Mouse (Mus musculus) MEL (cell line): ENCODE results near the gene 2010300C02Rik. TPM values are rescaled to one million over a fixed set of nuclear protein-coding genes. Genes with fewer than 3 reads are reported as not detected.
A peak's percentile ranks its signal among the peaks of the same experiment; 100 is the strongest.

ENCODE experiments used
- DNase-seq: peaks from one replicate; pipeline ENCODE4 v3.0.0; 2011; ENCODE audit warnings: low read depth, low spot score
- H3K27ac ChIP-seq: 2 replicates; pipeline ENCODE4 v1.5.1; 2012; ENCODE audit warnings: low read depth, mild to moderate bottlenecking, control low read depth, low read length, moderate library complexity; ENCODE audit not compliant: control insufficient read depth
- H3K27me3 ChIP-seq, 2 experiments: fragments of 150-350 bp in 1 of 2; sonication (generic) in 1 of 2; 2 replicates each; pipeline ENCODE4 v1.6.1; 2012; ENCODE audit warnings: low read length in 2 of 2, mild to moderate bottlenecking in 2 of 2, improper control_type of control experiment in 1 of 2, moderate library complexity in 1 of 2; ENCODE audit not compliant: insufficient read depth in 2 of 2, control insufficient read depth in 1 of 2
- H3K36me3 ChIP-seq, 2 experiments: 2 replicates each; pipeline ENCODE4 v1.6.1; 2012 to 2014; ENCODE audit warnings: low read length in 2 of 2, improper control_type of control experiment in 1 of 2, inconsistent platforms in 1 of 2, mild to moderate bottlenecking in 1 of 2; ENCODE audit not compliant: insufficient read depth in 2 of 2, control insufficient read depth in 1 of 2
- H3K4me1 ChIP-seq, 2 experiments: fragments of 150-350 bp in 1 of 2; sonication (generic) in 1 of 2; 2 replicates each; pipeline ENCODE4 v1.6.1; 2012; ENCODE audit warnings: low read length in 2 of 2, improper control_type of control experiment in 1 of 2, mild to moderate bottlenecking in 1 of 2; ENCODE audit not compliant: insufficient read depth in 2 of 2, control insufficient read depth in 1 of 2
- H3K4me3 ChIP-seq, 2 experiments: fragments of 150-350 bp in 1 of 2; sonication (generic) in 1 of 2; 2 replicates each; pipeline ENCODE4 v1.5.1; 2012; ENCODE audit warnings: low read depth in 2 of 2, low read length in 2 of 2, mild to moderate bottlenecking in 2 of 2, moderate library complexity in 2 of 2, control low read depth in 1 of 2, improper control_type of control experiment in 1 of 2; ENCODE audit not compliant: control insufficient read depth in 1 of 2, insufficient read depth in 1 of 2
- H3K79me2 ChIP-seq: 2 replicates; pipeline ENCODE4 v1.6.1; 2012; ENCODE audit warnings: mild to moderate bottlenecking, low read length, moderate library complexity; ENCODE audit not compliant: control insufficient read depth, poor library complexity, insufficient read depth
- H3K9ac ChIP-seq: 2 replicates; pipeline ENCODE4 v1.6.1; 2012; ENCODE audit warnings: low read depth, mild to moderate bottlenecking, control low read depth, low read length, moderate library complexity; ENCODE audit not compliant: control insufficient read depth, poor library complexity, severe bottlenecking
- H3K9me3 ChIP-seq: fragments of 150-350 bp; sonication (generic); replicated peaks from 2 replicates; pipeline ENCODE4 v1.6.1; 2012; ENCODE audit warnings: mild to moderate bottlenecking, low read length, improper control_type of control experiment, moderate library complexity; ENCODE audit not compliant: insufficient read depth
- BHLHE40 ChIP-seq: IDR thresholded peaks from 2 replicates; pipeline ENCODE4 v1.6.1; 2012; ENCODE audit warnings: low read depth, mild to moderate bottlenecking, inconsistent platforms, low read length, improper control_type of control experiment, borderline replicate concordance
- CHD2 ChIP-seq: IDR thresholded peaks from 2 replicates; pipeline ENCODE4 v1.6.1; 2011; ENCODE audit warnings: low read length, improper control_type of control experiment
- CTCF ChIP-seq, 3 experiments: IDR thresholded peaks in 2 of 3; conservative IDR thresholded peaks in 1 of 3; 2 replicates each; pipeline ENCODE4 v1.5.1; 2011 to 2012; ENCODE audit warnings: low read length in 3 of 3, low read depth in 2 of 3, mild to moderate bottlenecking in 2 of 3, improper control_type of control experiment in 1 of 3, inconsistent platforms in 1 of 3, mixed read lengths in 1 of 3, moderate library complexity in 1 of 3; ENCODE audit not compliant: control insufficient read depth in 1 of 3, insufficient read depth in 1 of 3, poor library complexity in 1 of 3, severe bottlenecking in 1 of 3
- E2F4 ChIP-seq: IDR thresholded peaks from 2 replicates; pipeline ENCODE4 v1.6.1; 2011; ENCODE audit warnings: low read depth, low read length, improper control_type of control experiment, borderline replicate concordance
- EP300 ChIP-seq, 2 experiments: IDR thresholded peaks; 2 replicates each; pipeline ENCODE4 v1.6.1; 2011; ENCODE audit warnings: improper control_type of control experiment in 2 of 2, low read length in 2 of 2, low read depth in 1 of 2, mild to moderate bottlenecking in 1 of 2
- GABPA ChIP-seq: IDR thresholded peaks from 2 replicates; pipeline ENCODE4 v1.6.1; 2012; ENCODE audit warnings: low read depth, mild to moderate bottlenecking, inconsistent platforms, low read length, improper control_type of control experiment, moderate library complexity
- JUND ChIP-seq: IDR thresholded peaks from 2 replicates; pipeline ENCODE4 v1.6.1; 2011; ENCODE audit warnings: low read depth, mild to moderate bottlenecking, improper control_type of control experiment, low read length
- MAFK ChIP-seq: IDR thresholded peaks from 2 replicates; pipeline ENCODE4 v1.6.1; 2011; ENCODE audit warnings: low read depth, mild to moderate bottlenecking, low read length, improper control_type of control experiment, borderline replicate concordance
- MYC ChIP-seq: IDR thresholded peaks from 2 replicates; pipeline ENCODE4 v1.6.1; 2011; ENCODE audit warnings: low read depth, mild to moderate bottlenecking, low read length, improper control_type of control experiment, moderate library complexity
- NELFE ChIP-seq: IDR thresholded peaks from 2 replicates; pipeline ENCODE4 v1.6.1; 2011; ENCODE audit warnings: low read depth, low read length, improper control_type of control experiment
- NRF1 ChIP-seq: IDR thresholded peaks from 2 replicates; pipeline ENCODE4 v1.6.1; 2014; ENCODE audit warnings: low read depth, mild to moderate bottlenecking, inconsistent platforms, low read length, improper control_type of control experiment, moderate library complexity; ENCODE audit not compliant: poor library complexity, insufficient read depth, severe bottlenecking
- POLR2A ChIP-seq, 2 experiments: IDR thresholded peaks; 2 replicates each; pipeline ENCODE4 v1.6.1; 2011 to 2012; ENCODE audit warnings: low read length in 2 of 2, mild to moderate bottlenecking in 2 of 2, control low read depth in 1 of 2, improper control_type of control experiment in 1 of 2, low read depth in 1 of 2, moderate library complexity in 1 of 2; ENCODE audit not compliant: control insufficient read depth in 1 of 2, insufficient read depth in 1 of 2, poor library complexity in 1 of 2
- POLR2AphosphoS5 ChIP-seq: IDR thresholded peaks from 2 replicates; pipeline ENCODE4 v1.6.1; 2012; ENCODE audit warnings: low read depth, borderline replicate concordance, mild to moderate bottlenecking, inconsistent platforms, low read length, moderate library complexity, mixed read lengths
- RAD21 ChIP-seq: IDR thresholded peaks from 2 replicates; pipeline ENCODE4 v1.6.1; 2011; ENCODE audit warnings: mild to moderate bottlenecking, low read depth, low read length, improper control_type of control experiment
- RCOR1 ChIP-seq: IDR thresholded peaks from 2 replicates; pipeline ENCODE4 v1.6.1; 2012; ENCODE audit warnings: low read depth, mild to moderate bottlenecking, inconsistent platforms, low read length, improper control_type of control experiment
- SIN3A ChIP-seq: IDR thresholded peaks from 2 replicates; pipeline ENCODE4 v1.6.1; 2012; ENCODE audit warnings: low read length, improper control_type of control experiment, inconsistent platforms
- SMC3 ChIP-seq: IDR thresholded peaks from 2 replicates; pipeline ENCODE4 v1.6.1; 2011; ENCODE audit warnings: low read depth, low read length, improper control_type of control experiment
- TAL1 ChIP-seq: IDR thresholded peaks from 2 replicates; pipeline ENCODE4 v1.6.1; 2012; ENCODE audit warnings: mild to moderate bottlenecking, inconsistent platforms, low read length, moderate library complexity, mixed read lengths
- TBP ChIP-seq: IDR thresholded peaks from 2 replicates; pipeline ENCODE4 v1.8.0; 2011; ENCODE audit warnings: low read depth, low read length, improper control_type of control experiment
- TCF12 ChIP-seq: IDR thresholded peaks from 2 replicates; pipeline ENCODE4 v1.6.1; 2014; ENCODE audit warnings: low read depth, mild to moderate bottlenecking, inconsistent platforms, low read length, improper control_type of control experiment, moderate library complexity
- USF1 ChIP-seq: IDR thresholded peaks from 2 replicates; pipeline ENCODE4 v1.6.1; 2014; ENCODE audit warnings: low read depth, mild to moderate bottlenecking, inconsistent platforms, low read length, improper control_type of control experiment, moderate library complexity
- ZC3H11A ChIP-seq: IDR thresholded peaks from 2 replicates; pipeline ENCODE4 v1.6.1; 2012; ENCODE audit warnings: low read depth, mild to moderate bottlenecking, inconsistent platforms, low read length, improper control_type of control experiment
- ZKSCAN1 ChIP-seq: IDR thresholded peaks from 2 replicates; pipeline ENCODE4 v1.6.1; 2012; ENCODE audit warnings: low read depth, mild to moderate bottlenecking, inconsistent platforms, low read length, improper control_type of control experiment, moderate library complexity
- polyA plus RNA-seq, 2 experiments: library from polyadenylated mRNA; stranded (reverse) in 1 of 2; unstranded in 1 of 2; fragments of >175 nt in 1 of 2; fragments of >200 nt in 1 of 2; gene quantifications; 2 replicates each; pipeline versions ENCODE4 v1.2.1 to v1.2.4; 2012; ENCODE audit warnings: low replicate concordance in 2 of 2, low read depth in 1 of 2; ENCODE audit not compliant: insufficient read length in 2 of 2, insufficient read depth in 1 of 2, missing spikeins in 1 of 2
- total RNA-seq: library from RNA; depleted of rRNA; stranded (reverse); fragments of 300-350 nt; gene quantifications from 2 replicates; pipeline ENCODE4 v1.2.3, GENCODE M21; 2012

Gene 2010300C02Rik
- total and polyA plus RNA-seq, 3 experiments, result not detected

DNA sequence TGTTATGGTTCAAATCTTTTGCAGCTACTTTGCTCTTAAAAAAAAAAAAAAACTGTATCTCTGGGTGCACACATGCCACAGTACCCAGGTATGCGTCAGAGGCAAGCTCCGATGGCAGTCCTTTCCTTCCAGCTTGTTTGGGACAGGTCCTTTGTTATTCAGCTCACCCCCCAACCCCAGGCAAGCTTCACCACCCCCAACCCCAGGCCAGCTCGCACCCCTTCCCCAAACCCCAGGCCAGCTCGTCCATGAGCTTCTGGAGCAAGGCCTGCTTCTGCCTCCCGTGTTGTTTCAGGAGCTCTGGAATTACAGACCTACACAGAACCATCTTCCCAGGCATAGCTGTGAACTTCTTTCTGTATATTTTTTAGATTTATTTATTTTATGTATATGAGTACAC lies 83.1 kb downstream of the 2010300C02Rik start:
- Histone ChIP-seq H3K9me3 (no peaks in the 10 kb centered on the region), H3K4me3 (no peak overlapping the region), H3K9ac (no peak overlapping the region), H3K4me1 (no peaks in the 10 kb centered on the region), H3K27ac (no peak overlapping the region), H3K27me3 (peaks cover 0 to 2% of the 10 kb centered on the region in 2 experiments; a peak in 3 of 4 replicates), H3K36me3 (no peaks in the 10 kb centered on the region), H3K79me2 (no peaks in the 10 kb centered on the region)
- TF ChIP-seq ZKSCAN1 (no peak), RAD21 (no peak), GABPA (no peak), BHLHE40 (no peak), POLR2A (IDR thresholded peaks at IDR 0.05; ENCODE audit: control insufficient read depth in 1 of 2, insufficient read depth in 1 of 2, low read depth in 1 of 2, low read length in 2 of 2, poor library complexity in 1 of 2) (no peak)
- no peak for DNase-seq

GRCm38 (mm10) chr1:37636169-37636568 lies 83.7 kb downstream of the 2010300C02Rik start:
- Histone ChIP-seq H3K79me2 (no peaks in the 10 kb centered on the region), H3K4me1 (no peaks in the 10 kb centered on the region), H3K9me3 (no peaks in the 10 kb centered on the region), H3K9ac (no peak overlapping the region), H3K27ac (no peak overlapping the region), H3K27me3 (peaks cover 0 to 8% of the 10 kb centered on the region in 2 experiments; a peak in 3 of 4 replicates), H3K4me3 (no peak overlapping the region), H3K36me3 (no peaks in the 10 kb centered on the region)
- DNase-seq, result peak; percentile 61
- peak; percentile 53 to 83 (median 66) for TF ChIP-seq CTCF (IDR thresholded peaks at IDR 0.05 in 2 of 3, conservative IDR thresholded peaks at IDR 0.05 in 1 of 3; ENCODE audit: control insufficient read depth in 1 of 3, insufficient read depth in 1 of 3, low read depth in 2 of 3, low read length in 3 of 3, poor library complexity in 1 of 3, severe bottlenecking in 1 of 3)
- TF ChIP-seq ZC3H11A, result peak; percentile 55; the same call in 1 of the 2 replicates
- TF ChIP-seq RAD21, result peak; percentile 70
- no peak for TF ChIP-seq SIN3A
- TF ChIP-seq NELFE, result no peak
- TF ChIP-seq TAL1, result no peak
- peak; percentile 64 for TF ChIP-seq SMC3
- no peak for TF ChIP-seq RCOR1

DNA sequence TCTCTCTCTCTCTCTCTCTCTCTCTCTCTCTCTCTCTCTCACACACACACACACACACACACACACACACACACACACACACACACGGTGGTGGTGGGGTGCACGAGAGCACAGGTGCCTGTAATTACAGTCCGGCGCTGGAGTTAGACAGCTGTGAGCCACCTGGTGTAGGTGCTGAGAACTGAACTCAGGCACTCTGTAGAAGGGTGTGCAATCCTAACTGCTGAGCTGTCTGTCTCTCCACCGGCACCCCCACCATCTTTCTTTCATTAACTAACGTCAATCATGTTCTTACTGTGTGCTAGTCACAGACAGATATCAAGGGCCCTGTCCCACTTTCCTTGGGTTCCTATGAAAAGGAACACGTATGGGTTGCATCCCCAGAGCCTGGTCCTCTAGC lies 84.2 kb downstream of the 2010300C02Rik start:
- Histone ChIP-seq H3K36me3 (no peaks in the 10 kb centered on the region), H3K9me3 (no peaks in the 10 kb centered on the region), H3K27me3 (peaks cover 0 to 10% of the 10 kb centered on the region in 2 experiments), H3K4me3 (no peak overlapping the region), H3K9ac (no peak overlapping the region), H3K79me2 (no peaks in the 10 kb centered on the region), H3K4me1 (no peaks in the 10 kb centered on the region), H3K27ac (no peak overlapping the region)
- peak; percentile 6 for DNase-seq
- no peak for TF ChIP-seq POLR2A (IDR thresholded peaks at IDR 0.05; ENCODE audit: control insufficient read depth in 1 of 2, insufficient read depth in 1 of 2, low read depth in 1 of 2, low read length in 2 of 2, poor library complexity in 1 of 2)
- no peak for TF ChIP-seq USF1
- no peak for TF ChIP-seq POLR2AphosphoS5
- no peak for TF ChIP-seq CHD2
- TF ChIP-seq MYC, result no peak
- no peak for TF ChIP-seq TCF12
- no peak for TF ChIP-seq E2F4
- TF ChIP-seq TAL1, result no peak
- no peak for TF ChIP-seq NRF1
- TF ChIP-seq JUND, result no peak
- TF ChIP-seq MAFK, result no peak
- no peak for TF ChIP-seq NELFE
- no peak for TF ChIP-seq TBP
- TF ChIP-seq EP300 (IDR thresholded peaks at IDR 0.05; ENCODE audit: low read depth in 1 of 2, low read length in 2 of 2), result no peak
